Mouse (Mus musculus) kidney, adult 11 months (tissue): ENCODE measurements around the gene Plagl2.

Source experiments
- DNase-seq: peaks from one replicate; pipeline ENCODE4 v3.0.0; 2022

Gene Plagl2

DNA sequence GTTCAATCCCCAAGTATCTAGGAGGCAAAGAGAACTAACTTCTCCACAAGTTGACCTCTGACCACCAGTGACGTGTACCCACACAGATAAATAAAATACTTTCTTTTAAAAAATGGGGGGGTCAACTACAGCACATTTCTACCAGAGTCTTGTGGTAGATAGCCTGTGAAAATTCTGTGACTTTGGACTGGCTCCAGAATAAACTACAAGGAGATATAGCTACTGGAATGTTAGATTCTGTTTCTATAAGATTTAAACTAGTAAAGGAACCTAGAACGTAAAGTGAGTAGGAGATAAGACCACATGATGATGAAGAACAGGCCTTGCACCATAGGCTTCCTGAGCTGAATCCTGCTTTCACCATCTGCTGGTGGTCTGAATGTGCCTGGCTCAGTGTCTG lies 53.4 kb downstream of the Plagl2 start:
- no peak for DNase-seq

DNA sequence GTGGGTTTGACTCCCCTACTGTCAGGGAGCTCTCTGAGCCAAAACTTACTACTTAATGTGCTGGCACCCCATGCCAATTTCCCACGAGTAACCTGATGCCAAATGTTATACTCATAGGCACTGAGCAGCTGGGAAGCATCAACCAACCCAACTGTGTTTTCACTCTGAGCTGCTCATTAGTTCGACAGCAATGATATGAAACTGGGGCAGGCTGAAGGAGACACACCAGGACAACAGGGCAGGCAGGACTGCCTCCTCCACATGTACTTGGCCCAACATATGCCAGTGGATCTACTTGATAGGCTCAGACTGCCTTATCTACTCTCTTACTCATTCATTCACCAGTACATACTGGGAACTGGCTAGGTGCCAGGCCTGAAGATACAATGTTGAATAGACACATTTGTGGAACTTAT lies 55.0 kb downstream of the Plagl2 start:
- DNase-seq = no peak

DNA sequence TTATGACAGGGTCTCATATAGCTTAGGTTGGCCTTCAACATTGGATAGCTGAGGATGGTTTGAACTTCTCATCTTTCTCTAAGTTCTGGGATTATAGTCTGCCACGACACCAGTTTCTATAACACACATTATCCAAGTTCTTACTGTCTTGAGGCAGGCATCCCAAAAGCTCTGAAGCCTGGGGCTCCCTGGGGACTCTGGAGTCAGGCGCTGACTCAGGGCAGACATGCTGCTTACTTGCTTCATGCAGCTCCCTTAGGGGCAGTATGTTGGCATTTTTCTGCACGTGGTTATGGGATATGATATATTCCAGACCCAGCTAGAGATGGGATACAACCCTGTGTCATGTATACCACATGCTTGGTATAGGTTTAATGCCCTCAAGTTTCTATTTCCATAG lies 61.3 kb downstream of the Plagl2 start:
- no peak for DNase-seq

DNA sequence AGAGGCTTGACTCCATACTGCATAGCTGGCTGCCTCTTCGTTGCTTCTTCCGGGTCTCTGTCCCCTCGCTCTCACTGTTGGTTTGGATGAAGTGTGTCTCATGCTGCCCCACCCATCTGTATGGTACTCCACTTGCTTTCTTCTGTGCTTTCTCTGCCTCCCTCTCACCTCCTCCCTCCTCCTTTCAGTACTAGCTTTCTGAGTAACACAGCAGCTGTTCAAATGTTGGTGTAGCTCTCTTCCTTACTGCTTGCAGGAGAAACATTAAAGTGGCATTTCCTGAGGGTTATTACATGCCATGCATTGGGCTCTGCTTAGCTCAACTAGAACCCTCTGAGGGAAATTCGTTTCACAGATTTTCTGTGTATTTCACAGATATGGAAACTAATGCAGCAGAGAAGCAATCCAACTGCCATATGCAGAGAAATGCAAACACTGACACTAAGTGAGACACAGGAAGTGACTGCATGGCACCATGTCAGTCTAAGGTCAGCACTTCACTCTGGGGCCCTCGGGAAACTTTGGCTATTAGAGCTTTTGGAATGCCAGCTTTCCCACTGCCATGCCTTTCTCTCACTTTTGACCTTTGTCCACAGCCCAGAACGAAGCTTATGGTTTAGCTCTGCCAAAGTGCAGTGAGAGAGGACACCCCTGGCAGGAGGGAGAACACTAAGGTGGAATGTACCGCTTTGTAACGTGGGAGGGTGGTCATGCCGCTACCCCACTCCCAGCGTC lies 61.9 kb downstream of the Plagl2 start:
- peak; percentile 48 for DNase-seq
